Mouse (Mus musculus) liver, embryonic 14.5 days (tissue): ENCODE measurements around the gene Cldn3.

Experiments
- CTCF ChIP-seq: IDR thresholded peaks from 2 replicates; pipeline ENCODE4 v1.5.1; 2016; ENCODE audit warnings: antibody characterized with exemption, low read depth, control low read depth
- EP300 ChIP-seq: IDR thresholded peaks from 2 replicates; pipeline ENCODE4 v1.6.1; 2016; ENCODE audit warnings: antibody characterized with exemption, low read depth

GRCm38 (mm10) chr5:134965852-134966821, 19.9 kb upstream of the Cldn3 start:
- TF ChIP-seq CTCF (peak; percentile 51), EP300 (no peak)
